Mouse (Mus musculus): ENCODE data around the gene Plekhg5.
A peak's percentile ranks its signal among the peaks of the same experiment; 100 is the strongest.

- TF ChIP-seq EP300 (IDR thresholded peaks at IDR 0.05; ENCODE audit: low read depth): no peak
- peak; percentile 37 for TF ChIP-seq CTCF (IDR thresholded peaks at IDR 0.05; ENCODE audit: low read depth)
Measured at GRCm38 (mm10) chr4:152106746-152107145, 34.4 kb downstream of the Plekhg5 start.

Measured in liver, postnatal 0 days (tissue).